Mouse (Mus musculus) embryo, embryonic 10 days (tissue): Measurements from ENCODE around the gene Usp24.

Experiments used
- DNase-seq: peaks from one replicate; pipeline ENCODE4 v3.0.0-alpha.2; 2015; ENCODE audit warnings: low spot score

Usp24 gene

DNA sequence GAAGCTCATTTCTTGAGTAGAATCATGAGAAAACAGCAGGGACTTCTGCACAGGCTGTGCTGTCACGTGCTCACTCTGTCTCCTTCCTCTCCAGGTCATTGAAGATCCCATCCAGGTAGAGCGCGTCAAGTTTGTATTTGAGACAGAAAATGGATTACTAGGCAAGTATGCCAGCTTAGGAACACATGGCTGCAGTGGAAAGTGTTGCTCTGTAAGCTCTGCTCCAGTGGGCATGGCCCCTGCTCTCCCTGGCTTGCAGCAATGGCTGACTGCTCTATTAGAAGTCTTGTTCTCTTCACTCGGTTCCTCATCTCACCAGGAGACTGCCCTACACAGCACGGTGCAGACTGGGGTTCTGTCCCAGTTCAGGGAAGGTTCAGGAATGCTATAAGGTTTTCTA, 114.4 kb downstream of the Usp24 start:
- DNase-seq: no peak

DNA sequence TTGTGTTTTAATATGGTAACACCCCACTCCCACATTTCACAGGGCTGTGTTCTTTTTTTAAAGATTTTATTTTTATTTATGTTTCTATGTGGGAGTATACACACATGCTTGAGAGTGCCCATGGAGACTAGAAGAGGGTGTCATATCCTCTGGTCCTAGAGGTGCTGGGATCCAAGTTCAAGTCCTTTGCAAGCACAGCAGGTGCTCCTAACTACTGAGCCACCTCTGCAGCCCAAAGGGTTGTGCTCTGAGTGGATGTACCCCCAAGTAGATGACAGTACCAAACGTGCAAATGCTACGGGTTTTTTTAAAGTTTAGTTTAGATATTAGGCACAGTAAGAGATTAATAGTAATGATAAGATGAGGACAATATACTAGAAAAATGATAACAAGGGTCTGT, 119.4 kb downstream of the Usp24 start:
- no peak for DNase-seq

DNA sequence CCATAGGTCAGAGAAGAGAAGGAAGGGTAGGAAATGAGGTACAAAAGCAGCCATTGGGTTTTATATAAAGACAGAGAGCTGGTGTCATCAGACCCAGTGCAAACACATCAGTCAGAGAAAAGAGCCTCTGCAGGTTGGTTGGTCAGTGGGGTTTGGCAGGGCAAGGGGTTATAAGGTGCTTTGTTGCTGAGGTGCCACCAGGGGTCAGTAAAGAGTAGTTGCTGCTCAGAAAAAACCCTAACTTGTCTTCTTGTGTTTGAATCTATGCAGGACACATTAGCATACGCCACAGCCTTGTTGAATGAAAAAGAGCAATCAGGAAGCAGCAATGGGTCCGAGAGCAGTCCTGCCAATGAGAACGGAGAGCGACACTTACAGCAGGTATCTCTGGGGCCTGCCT, 120.5 kb downstream of the Usp24 start:
- peak; percentile 66 for DNase-seq

DNA sequence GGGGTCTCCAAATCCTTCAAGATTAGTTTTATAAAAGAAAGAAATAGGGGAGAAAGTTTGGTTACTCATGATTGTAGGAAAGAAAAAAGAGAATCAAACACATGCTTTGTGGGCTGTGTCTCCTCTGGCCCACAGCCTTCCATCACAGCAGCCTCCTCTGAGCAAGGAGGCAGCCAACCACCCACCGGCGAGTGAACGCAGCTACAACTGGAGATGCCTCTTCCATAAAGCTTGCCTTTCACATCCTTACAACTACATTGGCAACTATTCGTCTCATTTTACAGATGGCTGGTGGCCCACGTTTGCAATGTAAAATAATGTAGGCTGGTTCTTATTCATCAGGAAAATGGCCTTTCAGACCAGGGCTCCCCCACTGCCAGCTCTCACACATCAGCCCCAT, 121.2 kb downstream of the Usp24 start:
- no peak for DNase-seq

DNA sequence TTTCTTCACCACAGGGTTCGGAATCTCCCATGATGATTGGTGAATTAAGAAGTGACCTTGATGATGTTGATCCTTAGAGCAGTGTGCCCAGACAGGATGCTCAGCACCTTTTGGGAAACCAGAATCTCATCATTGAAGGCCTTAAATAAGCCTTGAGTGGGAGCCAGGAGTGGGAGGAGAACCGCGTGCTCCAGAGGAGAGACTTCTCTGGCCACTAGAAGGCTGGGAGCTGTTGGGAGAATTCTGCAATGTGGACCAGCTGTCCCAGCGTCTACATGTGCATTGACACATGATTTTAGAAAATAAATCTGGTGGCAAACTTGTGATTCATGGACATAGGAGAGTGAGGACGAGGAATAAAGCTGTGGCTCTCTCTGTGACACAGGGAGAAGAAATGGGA, 122.8 kb downstream of the Usp24 start:
- no peak for DNase-seq

DNA sequence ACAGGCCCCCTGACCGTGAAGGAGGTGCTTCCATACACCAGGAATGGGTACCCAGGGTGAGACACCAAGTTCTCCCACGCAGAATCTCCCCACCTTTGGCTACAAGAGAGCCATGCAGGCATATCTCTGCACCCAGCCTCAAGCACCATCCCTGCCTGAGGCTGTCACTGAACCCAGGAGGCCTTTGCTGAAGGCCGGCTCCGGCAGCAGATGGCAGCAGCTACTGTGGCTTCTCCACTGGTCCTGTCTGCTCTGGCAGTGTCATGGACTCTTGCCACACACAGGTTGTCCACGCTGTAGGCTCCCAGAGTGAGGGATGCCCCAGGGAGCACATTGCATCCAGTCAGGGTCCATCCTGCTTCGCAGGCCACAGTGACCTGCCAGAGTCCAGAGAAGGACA, 127.2 kb downstream of the Usp24 start:
- DNase-seq: no peak

DNA sequence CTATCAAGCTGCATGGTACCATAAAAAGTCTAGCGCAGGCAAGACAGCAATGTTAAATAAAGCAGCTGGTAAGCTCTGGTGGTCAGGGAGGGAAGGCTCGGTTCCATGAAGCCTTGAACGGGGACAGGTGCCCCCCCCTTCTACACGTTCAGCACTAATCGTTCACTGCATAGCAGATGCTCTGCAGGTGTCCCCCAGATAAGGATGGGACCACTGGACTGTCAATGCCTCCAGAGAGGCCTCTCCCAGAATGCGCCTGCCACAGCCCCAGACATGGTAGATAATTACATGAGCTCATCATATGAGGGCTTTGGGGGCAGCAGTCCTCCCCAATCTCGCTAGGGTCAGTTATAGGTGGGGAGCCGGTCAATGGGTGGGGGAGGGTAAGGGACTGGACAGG, 133.3 kb downstream of the Usp24 start:
- DNase-seq: no peak

DNA sequence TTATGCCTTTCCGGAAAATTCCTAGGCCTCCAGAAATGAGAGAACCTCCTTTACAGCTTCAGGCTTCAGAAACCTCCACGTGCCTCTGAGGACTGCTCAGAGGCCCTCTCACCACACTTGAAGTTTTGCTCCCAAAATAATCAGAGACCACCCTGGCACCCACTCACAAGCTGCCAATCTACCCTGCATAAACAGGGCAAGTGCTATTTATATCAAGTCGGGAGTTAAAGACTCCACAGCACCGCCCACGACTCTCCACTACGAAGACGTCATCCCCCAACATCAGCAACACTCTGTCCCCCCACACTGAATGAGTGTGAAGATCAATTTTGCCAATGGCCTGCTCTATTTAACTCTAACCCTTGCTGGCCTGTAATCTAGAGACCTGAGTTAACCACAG, 136.4 kb downstream of the Usp24 start:
- no peak for DNase-seq

DNA sequence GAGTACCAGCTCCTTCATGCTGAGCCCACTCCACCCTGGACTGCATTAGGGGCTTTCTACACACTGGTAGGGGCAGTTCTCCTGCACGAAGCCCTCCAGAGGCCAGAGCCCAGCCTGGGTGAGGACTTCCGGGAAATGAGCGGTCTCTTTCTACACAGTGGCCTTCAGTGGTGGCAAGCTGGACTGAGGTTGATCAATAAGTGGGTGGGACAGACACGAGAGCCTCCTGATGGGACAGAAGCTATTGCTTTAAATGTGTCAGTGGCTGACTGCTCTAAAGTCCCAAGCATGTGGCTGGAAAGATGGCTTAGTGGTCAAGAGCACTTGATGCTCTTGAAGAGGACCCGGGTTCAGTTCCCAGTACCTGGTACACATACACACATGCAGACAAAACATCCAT, 137.1 kb downstream of the Usp24 start:
- DNase-seq: no peak

DNA sequence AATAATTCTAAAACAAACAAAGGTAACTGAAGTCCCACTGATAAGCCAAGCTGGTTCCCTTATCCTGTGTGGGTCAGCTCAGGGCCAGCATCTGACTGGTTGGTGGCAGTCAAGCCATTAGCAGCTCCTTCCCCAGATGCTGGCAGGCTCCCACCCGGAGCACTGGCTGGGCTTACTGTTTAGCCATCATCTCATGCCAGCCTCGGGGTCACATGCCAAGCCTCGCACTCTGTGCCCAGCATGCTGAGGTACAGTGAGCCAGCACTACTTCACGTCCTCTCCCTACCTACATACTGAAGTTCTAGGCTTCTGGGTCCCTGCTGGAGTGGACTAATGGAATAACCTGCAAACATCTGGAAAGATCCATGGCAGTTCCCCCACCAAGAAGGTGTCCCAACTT, 137.5 kb downstream of the Usp24 start:
- DNase-seq: no peak

DNA sequence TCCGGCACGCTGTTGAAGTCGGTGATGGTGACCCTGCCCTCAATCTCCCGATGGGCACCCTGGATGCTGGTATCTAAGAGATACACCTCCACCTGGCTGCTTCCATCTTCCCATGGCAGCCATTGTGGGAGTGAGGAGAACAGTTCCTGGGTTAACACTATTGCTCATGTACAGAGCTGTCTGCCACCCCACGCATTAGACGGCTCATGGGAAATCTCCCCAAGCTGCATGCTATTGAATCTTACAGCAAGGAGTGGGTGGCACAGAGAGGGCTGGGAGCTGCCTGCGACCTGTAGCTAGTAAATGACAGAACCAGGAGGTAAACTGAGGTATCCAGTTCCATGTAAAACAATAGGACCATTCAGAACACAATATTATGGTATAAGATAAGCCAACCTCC, 138.5 kb downstream of the Usp24 start:
- no peak for DNase-seq

DNA sequence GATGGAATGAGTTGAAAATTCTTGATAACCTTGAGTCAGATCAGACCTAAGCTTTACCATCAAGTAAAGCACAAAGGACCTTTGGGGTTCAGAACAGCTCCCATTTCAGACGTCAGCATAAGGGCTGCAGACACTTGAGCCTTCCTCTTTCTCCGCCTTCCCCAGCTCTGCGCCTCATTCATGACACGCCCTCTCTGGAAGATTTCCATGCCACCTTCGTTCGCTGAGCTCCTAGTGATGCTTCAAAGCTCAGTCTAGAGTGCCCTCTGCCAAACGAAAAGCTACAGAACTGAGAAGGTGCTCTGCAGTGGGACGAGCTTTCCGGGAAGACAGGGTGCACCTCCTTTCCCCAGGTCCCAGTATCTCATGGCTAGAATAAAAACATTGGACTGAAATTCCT, 146.0 kb downstream of the Usp24 start:
- DNase-seq: no peak

DNA sequence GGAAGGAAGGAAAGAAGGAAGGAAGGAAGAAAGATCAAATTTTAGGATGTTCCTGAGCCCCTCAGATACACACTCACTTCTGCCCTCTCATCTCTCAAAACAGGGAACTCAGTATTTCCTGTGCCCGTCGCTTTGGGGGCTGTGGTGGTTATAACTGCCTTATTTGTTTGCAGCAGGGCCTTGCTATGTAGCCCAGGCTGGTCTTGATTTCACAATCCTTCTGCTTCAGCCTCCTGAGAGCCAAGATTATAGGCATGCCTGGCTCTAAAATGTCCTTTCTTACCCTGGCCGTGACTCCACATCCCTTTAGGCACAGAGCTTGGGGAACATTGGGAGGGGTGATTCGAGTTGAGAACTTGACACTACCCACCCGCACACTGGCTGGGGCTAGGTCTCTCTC, 146.5 kb downstream of the Usp24 start:
- DNase-seq: no peak

DNA sequence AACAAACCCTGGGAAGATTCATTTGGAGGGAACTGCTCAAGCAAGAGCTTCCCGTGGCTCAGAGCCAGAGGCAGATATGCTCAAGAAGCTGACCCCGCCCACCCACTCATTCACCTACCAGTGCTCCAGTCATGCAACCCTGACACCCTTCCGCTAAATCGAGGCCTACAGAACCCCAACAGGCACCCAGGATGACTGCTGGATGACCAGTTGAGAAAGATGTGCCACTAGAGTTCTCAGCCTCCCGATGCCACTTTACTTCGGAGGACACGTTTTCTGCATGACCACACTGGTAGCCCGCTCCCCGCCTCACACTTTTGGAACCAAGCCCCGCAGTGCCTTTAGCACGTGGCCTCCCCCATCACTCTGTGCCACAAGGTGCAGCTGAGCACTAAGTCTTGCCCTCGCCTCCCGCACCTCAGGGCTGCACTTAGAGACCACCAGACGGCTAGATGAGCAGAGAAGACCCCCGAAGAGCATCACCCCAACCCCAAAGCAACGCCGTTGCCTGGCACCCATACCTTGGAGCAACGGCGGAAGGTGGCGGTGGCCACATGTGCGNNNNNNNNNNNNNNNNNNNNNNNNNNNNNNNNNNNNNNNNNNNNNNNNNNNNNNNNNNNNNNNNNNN, 147.3 kb downstream of the Usp24 start:
- DNase-seq: peak; percentile 14

DNA sequence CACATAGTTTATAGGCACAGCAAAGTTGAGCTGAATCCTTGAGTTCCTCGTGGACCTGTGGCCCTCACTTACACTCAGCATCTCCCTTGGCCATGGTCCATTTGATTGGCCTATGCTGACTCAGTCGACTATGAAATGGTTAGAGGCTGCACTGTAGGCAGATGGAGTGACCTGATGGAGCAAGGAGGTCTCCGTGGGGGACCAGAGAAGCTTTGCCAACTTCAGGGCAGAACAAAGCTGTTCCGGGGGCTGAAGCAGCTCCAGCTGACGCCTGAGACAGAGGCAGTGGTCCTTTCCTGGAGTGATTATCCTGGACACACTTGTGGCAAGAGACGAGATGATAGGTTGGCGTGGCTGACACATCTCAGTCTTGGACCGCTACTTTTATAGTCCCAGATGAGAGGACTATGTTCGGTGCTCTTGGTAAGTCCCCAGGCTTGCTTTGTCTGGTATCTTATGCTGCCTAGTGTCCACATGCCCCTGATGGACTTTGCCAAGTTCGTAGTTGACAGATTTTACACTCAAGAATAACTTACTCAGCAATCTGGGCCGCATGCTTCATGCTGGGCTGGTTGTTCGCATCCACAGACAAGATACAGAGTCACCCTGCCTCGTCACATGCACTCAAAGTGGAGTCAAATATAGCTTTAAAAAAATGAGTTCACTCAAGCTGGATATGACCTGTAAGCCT, 151.6 kb downstream of the Usp24 start:
- no peak for DNase-seq

DNA sequence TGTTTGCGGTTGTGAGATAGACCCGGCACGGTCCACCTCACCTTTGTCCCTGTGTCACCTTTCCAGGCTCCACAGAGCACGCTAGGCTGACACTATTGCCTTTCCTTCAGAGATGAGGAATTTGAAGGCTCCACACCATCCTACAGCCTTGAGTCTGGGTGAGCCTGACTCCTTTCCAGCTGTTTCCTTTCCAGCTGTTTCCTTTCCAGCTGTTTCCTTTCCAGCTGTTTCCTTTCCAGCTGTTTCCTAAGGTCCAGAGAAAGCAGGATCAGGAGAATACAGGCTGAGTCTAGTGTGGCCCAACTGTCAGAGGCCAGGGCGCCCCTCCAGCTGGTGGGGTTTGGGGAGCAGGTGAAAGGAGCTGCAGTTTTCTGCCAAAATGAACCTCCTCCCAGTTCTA, 154.9 kb downstream of the Usp24 start:
- no peak for DNase-seq

DNA sequence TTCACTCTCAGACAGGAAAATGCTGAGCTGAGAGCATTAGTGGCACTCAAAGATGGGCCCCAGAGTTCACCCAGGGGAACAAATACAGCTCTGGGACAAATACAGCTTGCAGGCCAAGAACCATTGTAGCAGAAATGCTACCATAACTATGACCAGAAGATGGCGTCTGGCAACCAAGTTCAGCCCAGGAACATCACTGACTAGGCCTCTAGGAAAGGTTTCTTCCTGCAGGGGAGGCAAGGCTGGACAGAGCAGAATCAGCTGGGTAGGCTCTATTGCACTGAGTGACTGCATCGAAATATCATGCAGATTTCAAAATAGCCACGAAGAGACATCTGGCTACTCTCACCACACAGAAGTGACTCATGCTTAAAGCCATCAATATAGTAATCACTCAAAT, 156.3 kb downstream of the Usp24 start:
- DNase-seq: peak; percentile 89

DNA sequence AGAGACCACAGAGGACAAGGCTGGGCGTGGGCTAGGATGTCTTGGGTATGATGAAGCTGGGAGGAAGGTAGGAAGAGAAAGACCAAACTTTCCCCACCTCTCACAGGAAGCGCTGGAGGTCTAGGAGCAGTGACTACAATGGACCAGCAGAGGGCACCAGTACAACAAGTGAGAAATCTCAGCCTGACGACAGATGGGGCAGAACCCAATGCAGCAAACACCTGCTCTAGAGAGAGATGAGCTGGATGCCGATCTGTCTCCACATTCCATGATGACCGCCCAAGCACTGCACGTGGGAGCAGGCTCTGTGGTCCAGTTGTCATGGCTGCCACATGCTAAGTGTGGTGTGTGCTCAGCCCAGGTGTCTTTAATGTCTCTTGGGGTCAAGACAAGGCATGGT, 158.2 kb downstream of the Usp24 start:
- peak; percentile 90 for DNase-seq

DNA sequence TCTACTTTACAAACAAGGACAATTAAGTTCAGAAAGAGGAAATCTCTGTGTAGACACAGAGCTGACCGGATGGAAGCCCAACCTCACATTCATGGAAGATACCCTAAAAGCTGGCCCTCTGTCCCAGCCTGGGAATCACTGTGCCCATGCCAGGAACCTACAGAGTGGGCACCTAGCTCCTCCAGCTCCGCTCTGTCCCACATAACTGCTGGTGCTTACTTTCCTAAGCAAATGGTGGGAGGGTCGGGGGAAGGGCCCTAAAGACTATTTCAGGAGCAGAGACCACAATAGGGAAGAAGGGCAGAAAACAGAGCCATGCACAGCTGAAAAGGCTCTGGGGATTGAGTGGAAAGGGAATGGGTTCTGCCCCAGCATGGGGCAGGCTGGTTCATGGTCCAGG, 164.5 kb downstream of the Usp24 start:
- no peak for DNase-seq

DNA sequence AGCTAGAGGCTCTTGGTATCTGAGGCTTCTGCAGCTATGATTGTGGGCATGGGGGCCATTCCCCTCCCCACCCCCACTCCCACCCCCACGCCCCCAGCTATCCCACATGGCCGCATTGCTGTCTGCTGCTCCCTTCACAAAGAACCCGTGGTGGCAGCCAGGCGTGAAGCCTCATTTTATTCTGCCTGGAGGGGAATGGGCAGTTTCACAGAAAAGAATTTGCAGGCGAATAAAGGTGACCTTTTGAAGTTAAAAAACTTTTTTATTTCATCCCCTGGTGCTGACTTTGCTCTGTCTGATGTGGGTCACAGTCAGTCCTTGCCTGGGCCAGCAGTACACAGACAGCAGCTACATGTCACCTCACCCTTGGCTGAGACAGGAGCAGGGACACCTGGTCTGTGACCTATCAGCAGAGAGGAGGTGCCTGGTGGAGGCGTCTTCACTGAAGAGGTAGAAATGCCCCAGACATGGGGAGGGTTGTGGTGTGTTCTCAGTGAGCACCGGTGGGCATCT, 167.3 kb downstream of the Usp24 start:
- DNase-seq: no peak

DNA sequence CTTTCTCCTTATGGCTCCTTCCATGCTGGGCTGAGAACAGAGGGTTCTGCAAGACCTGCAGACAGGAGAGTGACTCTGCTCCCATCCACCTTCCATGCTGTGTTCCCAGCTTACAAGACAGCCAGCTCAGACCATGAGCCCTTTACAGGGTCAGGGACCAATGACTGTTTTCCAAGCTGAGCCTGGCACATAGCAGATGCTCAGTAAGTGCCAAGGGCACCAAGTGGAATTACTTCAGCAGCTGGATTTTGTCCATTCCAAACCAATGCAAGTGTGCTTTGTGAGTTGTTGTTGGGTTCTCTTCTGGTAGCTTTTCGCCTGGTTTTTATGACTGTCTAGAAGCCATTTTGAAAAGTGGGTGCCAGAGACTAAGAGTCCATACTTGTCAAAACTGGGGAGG, 167.8 kb downstream of the Usp24 start:
- DNase-seq: no peak

DNA sequence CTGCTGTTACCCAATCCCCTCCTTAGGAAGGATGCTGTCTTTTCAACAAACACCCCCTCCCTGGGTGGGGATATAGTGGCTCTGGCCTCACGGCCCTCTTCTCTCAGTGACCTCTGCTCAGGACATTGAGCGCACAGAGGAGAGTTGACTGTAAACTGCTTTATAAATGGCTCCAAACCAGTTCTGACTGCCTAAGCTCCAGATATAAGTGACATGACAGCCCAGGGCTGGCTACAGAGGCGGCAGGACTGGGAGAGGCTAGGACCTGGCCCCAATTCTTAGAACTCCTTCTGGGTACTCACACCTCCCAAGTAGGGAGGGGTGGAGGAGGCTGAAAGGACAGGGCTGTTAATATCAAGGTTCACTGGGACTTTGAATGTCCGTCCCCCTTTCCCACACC, 174.6 kb downstream of the Usp24 start:
- DNase-seq: no peak
